Mouse (Mus musculus) kidney, adult 10 weeks (tissue): Measurements from ENCODE around the gene Txndc2. TPM values are rescaled to one million over a fixed set of nuclear protein-coding genes. Genes with fewer than 3 reads are reported as not detected.

Source experiments
- polyA plus RNA-seq: library from polyadenylated mRNA; stranded (reverse); fragments of 350-450 nt; fragmentation: Illumina TruSeq; extraction: RNeasy Lipid Tissue Mini Kit (QIAGEN cat#74804); gene quantifications from one replicate; pipeline ENCODE4 v1.2.3, GENCODE M21; 2014; ENCODE audit warnings: low read depth, low replicate concordance

Txndc2 gene
- 0.24 TPM for polyA plus RNA-seq

DNA sequence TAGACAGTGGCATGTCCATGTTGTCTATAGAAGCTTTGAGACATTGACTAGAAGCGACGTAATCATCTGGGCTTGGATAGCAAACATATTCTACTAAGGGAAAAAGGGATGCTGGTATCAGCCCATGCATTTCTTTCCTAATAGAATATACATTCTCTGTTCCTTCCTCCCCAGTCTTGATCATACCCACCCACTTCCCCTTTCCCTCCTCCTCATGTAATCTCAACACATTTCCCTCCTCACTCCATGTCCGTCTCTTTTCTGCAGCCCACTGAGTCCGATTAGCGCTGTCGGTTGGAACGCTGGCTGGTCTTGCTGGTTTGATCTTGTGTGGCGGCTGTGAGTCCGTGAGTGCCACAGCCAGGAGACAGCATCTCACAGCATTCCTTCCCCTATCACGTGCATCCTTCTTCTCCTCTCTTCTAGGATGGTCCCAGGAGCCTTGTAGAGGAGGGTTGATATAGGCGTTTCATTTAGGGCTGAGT is at the start of gene Txndc2:
Gene Txndc2 (minus strand): TSS at position 435 of the 485 bp plus-strand sequence.

DNA sequence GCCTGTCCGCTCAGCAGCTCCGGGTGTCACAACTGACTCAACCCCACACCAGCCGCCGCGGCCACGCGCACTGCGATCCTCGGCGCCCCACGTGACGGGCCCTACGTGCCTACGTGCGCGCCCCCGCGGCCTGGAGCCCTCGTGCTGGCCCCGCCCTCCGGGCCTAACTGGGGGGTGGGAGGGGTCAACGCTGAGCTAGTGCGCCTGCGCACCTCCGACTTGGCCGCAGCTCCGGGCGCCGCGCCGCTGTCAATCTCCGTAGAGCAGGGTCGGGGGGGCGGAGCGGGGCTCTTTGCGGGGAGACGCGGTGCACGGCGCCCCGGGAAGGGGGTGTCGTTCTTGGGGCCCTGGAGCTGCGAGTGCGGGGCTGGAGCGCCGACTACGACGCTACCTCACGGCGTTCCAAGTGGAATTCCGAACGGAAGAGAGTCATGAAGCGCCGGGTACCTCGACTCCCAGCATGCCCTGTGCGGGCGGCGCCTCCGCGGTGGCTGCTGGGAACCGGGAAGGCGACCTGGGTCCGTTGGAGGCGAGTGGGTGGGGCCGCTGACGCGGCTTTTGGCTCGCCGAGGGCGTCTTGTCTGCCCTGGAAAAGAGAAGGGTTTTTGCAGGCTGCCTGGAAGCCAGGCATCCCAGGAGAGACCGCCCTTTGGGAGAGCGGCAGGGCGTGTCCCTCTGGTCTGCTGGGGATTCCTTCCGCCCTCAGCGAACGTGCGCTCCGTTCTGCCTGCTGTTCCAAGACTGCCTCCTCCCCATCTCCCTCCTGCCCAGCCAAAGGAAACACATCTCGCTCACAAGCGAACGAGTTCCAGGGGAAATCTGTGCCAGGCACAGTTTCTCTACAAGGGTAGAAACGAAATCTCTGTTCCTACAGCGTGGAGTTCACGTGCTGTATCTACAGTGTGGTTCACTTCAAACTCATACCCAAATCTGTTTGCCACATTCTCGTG is 28.2 kb downstream of the Txndc2 start, which contains the start of gene Vapa:
Gene Vapa (minus strand): TSS at position 93 of the 950 bp plus-strand sequence.

Other genes with a start within 250 kb of the Txndc2 start
- 0.40 TPM for gene Tmem232, start 101.4 kb downstream of the Txndc2 start, polyA plus RNA-seq
- 222 TPM for gene Vapa, start 28.6 kb downstream of the Txndc2 start, polyA plus RNA-seq
- gene Rab31, start 130.6 kb upstream of the Txndc2 start, polyA plus RNA-seq, result 19.0 TPM
- gene Ppp4r1, start 140.4 kb upstream of the Txndc2 start, polyA plus RNA-seq, result 26.7 TPM
- gene Ralbp1, start 243.6 kb upstream of the Txndc2 start, polyA plus RNA-seq, result 36.5 TPM